Mouse (Mus musculus): ENCODE data around the gene Zfp672.
"Not testable (repeated sequence)": the region's sequence is repeated elsewhere in the genome, so short reads cannot be mapped to it uniquely, and the experiment has no call there.

Gene Zfp672

GRCm38 (mm10) chr11:58330276-58331148 lies at the start of gene Zfp672, which contains the start of gene Sh3bp5l:
Zfp672 (minus strand) TSS chr11:58330339.
Sh3bp5l (plus strand) TSS chr11:58330724.
- DNase-seq (ENCODE audit: low spot score in 2 of 2) = peak; percentile 90 to 91

DNA sequence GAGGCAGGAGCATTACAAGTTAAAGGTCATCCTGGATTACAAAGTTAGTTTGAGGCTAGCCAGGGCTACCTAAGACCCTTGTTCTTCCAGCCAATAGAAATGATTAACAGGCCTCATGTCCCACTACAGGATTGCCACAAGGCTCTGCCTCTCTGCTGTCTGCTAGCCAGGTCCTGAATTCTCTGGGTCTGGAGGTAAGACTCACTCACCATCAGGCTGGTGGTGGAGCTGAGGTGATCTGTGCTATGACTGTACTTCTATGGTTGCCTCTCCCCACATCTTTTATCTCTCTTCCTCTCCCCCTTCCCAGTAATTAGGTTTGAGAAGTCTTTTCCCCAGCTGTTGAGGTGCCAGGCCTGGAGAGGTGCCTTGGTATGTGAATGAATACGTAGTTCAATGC lies 49.4 kb upstream of the Zfp672 start:
- no peak for DNase-seq (ENCODE audit: low spot score in 2 of 2)

- DNase-seq (ENCODE audit: low spot score in 2 of 2) = no peak
Measured at GRCm38 (mm10) chr11:58378763-58379278, 48.7 kb upstream of the Zfp672 start, which contains the start of gene Lypd8. Lypd8 (plus strand) TSS chr11:58379043.

- DNase-seq (ENCODE audit: low spot score in 2 of 2) = no peak
Measured at GRCm38 (mm10) chr11:58377686-58378085, 47.5 kb upstream of the Zfp672 start.

- DNase-seq (ENCODE audit: low spot score in 2 of 2) = no peak
Measured at GRCm38 (mm10) chr11:58377273-58377672, 47.1 kb upstream of the Zfp672 start.

DNA sequence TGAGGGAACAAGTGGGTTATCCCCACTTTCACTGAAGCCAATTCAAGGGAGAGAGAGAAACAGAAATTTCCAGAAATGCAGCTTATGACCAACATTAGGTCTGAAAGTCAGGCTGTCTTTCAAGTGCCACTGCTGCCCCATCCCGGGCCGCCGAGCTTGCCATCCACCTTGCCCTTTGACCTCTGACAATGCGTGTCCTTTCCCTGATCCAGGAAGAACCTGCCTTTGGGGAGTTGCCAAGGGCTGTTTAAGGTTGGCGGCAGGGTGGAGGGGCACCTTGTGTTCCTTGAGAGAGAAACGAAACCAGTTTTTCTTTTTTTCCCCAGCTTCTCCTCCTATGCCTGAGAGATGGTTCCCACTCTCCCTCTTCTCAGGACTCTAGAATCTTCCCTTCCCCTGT lies 36.1 kb upstream of the Zfp672 start:
- not testable (repeated sequence) for DNase-seq (ENCODE audit: low spot score in 2 of 2)

- DNase-seq (ENCODE audit: low spot score in 2 of 2) = no peak
Measured at GRCm38 (mm10) chr11:58364454-58364853, 34.3 kb upstream of the Zfp672 start.

- DNase-seq (ENCODE audit: low spot score in 2 of 2) = not testable (repeated sequence)
Measured at GRCm38 (mm10) chr11:58362562-58362961, 32.4 kb upstream of the Zfp672 start.

GRCm38 (mm10) chr11:58357844-58358534 lies 27.9 kb upstream of the Zfp672 start:
- no peak for DNase-seq (ENCODE audit: low spot score in 2 of 2)

- no peak for DNase-seq (ENCODE audit: low spot score in 2 of 2)
Measured at GRCm38 (mm10) chr11:58357042-58357441, 26.9 kb upstream of the Zfp672 start.

- DNase-seq (ENCODE audit: low spot score in 2 of 2) = no peak
Measured at GRCm38 (mm10) chr11:58354927-58355326, 24.8 kb upstream of the Zfp672 start.

GRCm38 (mm10) chr11:58354476-58354875 lies 24.3 kb upstream of the Zfp672 start:
- DNase-seq (ENCODE audit: low spot score in 2 of 2) = no peak

DNA sequence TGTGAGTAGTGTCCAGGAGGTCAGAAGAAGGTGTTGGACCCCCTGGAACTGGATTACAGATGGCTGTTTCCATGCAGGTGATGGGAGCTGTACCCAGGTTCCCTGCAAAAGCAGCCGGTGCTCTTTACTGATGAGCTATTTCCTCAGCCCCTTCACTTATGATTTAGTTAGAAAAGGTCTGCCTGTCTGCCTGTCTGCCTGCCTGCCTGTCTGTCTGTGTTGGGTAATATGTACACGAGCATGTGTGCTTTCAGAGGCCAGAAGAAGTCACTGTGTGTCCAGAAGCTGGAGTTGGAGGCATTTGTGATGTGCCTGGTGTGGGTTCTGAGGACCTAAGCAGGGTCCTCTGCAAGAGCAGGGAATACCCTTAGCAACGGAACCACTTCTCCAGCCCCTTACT lies 23.6 kb upstream of the Zfp672 start:
- DNase-seq (ENCODE audit: low spot score in 2 of 2) = no peak

- DNase-seq (ENCODE audit: low spot score in 2 of 2) = peak; percentile 24 to 40
Measured at GRCm38 (mm10) chr11:58352681-58353548, 22.8 kb upstream of the Zfp672 start.

- DNase-seq (ENCODE audit: low spot score in 2 of 2) = no peak
Measured at GRCm38 (mm10) chr11:58351179-58351578, 21.0 kb upstream of the Zfp672 start.

DNA sequence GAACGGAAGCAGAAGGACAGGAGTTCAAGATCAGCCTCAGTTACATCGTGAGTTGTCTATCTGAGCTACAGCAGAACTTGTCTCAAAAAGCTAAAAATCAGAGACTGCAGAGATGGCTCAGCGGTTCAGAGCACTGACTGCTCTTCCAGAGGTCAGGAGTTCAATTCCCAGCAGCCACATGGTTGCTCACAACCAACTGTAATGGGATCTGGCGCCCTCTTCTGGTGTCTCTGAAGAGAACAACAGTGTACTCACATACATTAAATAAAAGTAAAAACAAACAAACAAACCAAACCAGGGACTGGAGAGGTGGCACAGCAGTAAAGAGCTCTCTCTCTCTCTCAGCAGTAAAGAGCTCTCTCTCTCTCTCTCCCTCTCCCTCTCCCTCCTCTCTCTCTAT lies 20.5 kb upstream of the Zfp672 start:
- DNase-seq (ENCODE audit: low spot score in 2 of 2) = no peak

DNA sequence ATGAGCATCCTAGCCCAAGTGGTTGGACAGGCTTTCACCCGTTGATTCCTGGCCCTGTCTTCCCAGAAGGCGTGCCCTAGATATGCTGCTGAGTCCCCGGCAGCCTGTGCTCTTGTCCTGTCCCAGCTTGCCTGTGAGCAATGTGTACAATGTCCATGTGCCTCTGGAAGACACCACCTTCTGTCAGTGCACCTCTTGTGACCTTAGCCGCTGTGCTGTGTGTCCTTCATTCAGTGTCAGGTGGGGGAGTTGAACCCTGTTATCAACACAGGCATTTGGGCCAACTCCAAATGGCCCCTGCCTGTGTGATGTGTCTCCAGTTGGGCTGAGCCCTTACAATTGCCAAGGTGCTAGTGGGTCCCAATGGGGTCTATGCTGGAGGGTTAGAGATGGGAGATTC lies 16.6 kb upstream of the Zfp672 start:
- DNase-seq (ENCODE audit: low spot score in 2 of 2) = no peak

DNA sequence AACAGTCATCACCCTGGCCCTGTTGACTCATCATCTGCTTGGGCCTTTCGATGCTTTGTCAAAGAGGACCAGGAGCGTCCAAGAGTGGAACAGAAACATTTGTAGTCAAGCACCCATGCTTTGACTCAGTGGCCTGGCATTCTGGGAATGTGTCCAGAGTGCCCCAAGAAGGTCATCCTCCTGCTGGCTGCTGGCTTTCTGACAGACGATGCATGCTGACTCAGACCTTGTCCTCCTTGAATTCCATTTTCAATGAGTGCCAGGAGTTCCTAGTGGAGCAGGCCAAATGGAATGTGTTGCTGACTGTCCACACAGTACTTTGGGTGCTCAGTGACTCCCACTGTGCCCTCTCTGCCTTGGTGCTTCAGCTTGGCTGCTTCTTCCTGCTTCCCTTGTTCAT lies 4.6 kb upstream of the Zfp672 start:
- no peak for DNase-seq (ENCODE audit: low spot score in 2 of 2)

- DNase-seq (ENCODE audit: low spot score in 2 of 2) = no peak
Measured at GRCm38 (mm10) chr11:58331546-58331945, 1.4 kb upstream of the Zfp672 start.

GRCm38 (mm10) chr11:58331149-58331495 lies 983 bp upstream of the Zfp672 start:
- no peak for DNase-seq (ENCODE audit: low spot score in 2 of 2)

- no peak for DNase-seq (ENCODE audit: low spot score in 2 of 2)
Measured at GRCm38 (mm10) chr11:58329906-58330275, 248 bp downstream of the Zfp672 start.

DNA sequence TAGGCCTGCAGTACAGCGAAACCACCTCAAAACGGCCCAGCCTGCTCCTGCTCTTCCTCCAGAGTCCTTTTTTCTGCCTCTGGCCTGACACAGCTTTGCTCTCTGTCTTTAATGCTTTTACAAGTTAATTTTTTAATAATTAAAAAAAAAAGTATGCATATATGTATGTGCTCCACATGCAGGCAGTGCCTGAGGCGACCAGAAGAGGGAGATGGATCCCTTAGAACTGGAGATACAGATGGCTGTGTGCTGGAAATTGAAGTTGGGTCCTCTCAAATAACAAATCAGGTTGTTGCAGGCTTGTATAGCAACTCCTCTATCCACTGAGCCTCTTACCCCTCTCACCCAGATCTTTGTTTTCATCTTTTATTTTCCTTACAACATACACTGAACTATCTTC lies 3.4 kb downstream of the Zfp672 start:
- no peak for DNase-seq (ENCODE audit: low spot score in 2 of 2)
